Mouse (Mus musculus) layer of hippocampus, adult 18-20 months (tissue): Measurements from ENCODE around the gene Hhipl1. TPM values are rescaled to one million over a fixed set of nuclear protein-coding genes. Genes with fewer than 3 reads are reported as not detected.
A peak's percentile ranks its signal among the peaks of the same experiment; 100 is the strongest.

Experiments
- DNase-seq, 2 experiments: peaks; one replicate each; pipeline ENCODE4 v3.0.0; 2022; ENCODE audit warnings: low spot score in 2 of 2
- total RNA-seq, 2 experiments: library from RNA; stranded (reverse); gene quantifications; 2 replicates each; pipeline ENCODE4 v1.2.3; 2021

Hhipl1 gene
- total RNA-seq, 2 experiments from 2014 or later, result 6.1 to 6.4 TPM

DNA sequence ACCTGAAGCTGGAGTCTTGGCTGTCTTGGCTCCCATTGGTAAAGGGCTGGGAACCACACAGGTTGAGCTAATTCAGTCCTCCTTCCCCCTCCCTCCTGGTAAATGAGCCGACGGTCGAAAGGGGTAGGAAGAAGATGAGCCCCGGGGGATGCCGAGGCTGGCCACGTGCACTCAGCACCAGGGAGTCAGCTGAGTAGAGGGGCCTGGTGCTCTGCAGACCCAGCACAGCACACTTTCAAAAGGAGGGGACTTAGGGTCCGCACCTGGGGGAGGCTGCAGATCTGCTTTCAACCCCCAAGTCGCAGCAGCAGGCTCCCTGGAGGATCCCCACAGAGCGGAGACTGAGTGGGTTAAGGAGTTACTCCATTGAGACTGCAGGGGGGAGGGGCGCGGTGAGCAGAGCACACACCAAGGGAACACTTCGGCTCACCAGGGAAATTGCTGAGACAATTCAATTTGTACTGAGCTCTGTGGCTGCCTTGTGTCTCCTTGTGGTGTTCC, 28.7 kb upstream of the Hhipl1 start:
- no peak for DNase-seq

DNA sequence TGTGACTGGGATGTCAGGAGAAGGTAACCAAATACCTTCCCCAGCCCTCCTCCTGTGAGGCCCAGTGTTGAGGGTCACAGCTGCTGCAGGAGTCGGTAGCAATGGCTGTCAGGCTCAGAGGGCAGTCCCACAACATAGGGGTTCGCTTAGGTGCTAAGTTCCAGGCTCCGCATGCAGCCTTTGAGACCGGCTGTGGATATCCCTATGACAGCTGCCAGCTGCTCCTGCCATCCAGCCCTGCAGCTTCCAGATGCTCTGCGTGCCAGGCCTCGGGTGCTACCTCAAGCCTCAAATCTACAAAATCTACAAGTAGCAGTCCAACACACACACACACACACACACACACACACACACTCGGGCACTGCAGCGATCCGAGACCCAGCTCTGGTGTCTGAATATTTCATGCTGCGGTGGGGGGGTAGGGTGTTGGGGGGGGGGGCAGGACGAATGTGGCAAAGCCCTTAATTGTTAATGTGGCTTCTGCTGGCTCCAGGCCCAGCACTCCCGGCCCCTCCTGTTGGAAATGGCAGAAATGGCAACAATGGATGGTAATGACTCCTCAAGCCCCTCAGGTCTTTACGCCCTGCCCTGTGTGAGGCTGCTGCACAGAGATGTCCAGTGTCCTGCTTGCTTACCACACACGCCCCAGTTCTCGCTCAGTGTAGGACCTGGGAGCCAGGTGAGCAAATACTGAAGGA, 27.7 kb upstream of the Hhipl1 start:
- no peak for DNase-seq

DNA sequence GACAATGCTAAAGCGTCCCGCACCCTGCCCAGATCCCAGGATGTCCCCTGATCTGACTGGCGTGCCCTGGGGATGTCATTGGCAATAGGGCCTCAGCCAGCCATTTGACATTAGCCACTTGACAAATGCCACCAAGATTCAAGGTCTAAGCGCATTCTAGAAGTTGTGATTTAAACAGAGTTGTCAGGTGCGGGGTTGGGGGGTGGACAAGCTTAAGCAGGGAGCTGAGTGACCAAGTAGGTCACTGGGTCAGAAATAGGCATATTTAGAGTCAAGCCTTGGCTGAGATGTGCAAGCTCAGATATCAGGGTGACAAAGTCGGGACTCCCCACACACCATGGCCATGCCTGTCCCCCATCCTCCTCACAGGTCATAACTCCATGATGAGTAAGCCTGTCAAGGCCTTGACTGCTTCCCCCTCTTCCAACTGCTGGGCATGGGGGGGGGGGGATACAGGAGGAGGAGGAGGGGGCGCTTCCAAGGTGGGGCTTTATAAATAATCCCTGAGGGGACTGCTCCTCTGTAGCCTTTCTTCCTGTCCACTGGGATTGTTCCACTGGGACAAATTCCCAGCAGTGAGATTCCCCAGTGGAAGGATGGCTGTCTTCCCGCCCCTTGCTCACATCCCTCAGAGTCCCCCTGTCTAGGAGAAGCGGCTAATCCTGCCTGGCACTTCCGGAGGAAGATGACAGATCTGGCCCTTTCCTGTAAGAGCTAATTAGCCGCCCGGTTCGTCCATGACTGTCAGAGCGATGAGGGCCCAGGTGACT, 21.4 kb upstream of the Hhipl1 start:
- no peak for DNase-seq

DNA sequence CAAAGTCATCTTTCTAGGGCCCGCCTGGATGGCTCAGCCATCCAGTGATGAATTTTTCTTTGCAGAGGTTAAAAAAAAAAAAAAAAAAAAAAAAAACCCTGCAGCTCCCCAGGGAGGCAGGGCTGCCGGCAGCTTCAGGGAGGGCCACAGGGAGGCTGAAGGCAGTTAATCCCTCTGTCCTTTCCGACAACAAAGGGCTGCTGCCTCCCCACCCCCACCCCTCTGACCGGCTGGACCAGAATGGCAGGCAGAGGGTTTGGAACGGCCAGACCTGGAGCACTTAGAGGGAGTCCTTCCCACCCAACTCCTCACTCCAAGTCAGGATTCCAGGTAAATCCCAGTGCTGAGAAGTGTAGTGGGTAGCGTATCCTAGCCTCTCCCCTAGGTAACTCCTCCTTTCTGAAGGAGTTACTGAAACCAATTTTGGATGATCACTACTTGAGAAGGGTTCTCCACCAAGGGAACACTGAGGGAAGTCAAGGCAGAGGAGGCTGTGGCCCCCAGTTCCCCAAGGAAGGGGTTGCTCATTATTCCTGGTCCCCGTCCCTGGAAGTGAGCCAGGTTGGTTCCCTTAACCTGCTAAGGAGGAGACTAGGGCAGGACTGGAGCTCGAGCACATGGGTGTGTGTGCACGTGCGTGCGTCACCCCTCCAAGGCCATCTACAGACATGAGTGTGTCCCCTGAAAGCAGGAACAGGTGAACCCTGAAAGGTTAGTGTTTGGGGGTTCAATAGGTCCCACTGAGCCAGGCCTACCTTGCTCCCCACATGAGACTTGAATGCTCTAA, 20.7 kb upstream of the Hhipl1 start:
- no peak for DNase-seq

DNA sequence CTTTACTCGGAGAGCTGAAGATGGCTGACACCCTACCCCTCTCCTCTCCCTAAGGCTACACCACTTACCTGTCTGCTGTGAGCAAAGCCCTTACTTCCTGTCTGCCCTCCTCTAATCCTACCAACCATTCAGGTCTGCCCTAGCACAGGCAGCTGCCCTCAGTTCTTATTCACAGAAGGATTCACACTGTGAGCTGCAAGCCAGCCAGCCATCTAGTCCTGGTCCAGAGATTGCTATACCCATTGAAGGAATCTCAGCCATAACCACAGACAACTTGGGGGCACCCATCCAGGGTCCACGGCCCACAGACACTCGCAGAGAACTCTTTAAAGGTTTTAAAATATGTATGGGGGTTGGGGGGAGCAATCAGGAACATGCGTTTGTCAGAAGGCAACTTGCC, 19.7 kb upstream of the Hhipl1 start:
- DNase-seq, result no peak

DNA sequence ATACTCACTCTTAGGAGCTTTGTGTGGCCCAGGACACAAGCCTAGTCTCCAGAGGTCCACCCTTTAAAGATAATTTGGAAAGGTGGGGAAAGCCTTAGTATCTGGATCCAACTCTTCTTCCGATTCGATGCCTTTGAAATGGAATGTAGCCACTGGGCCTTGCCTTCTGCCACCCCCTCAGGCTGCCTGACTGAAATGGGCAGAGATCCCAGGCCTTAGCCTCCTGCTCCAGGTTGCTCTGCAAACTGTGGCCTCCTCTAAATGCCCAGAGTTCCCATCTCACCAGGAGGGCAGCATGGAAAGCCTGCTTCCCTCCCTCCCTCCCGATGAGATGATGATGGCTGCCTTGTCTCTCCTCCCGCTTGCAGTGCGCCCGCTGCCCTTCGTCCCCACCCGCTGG, 19.1 kb upstream of the Hhipl1 start:
- no peak for DNase-seq

DNA sequence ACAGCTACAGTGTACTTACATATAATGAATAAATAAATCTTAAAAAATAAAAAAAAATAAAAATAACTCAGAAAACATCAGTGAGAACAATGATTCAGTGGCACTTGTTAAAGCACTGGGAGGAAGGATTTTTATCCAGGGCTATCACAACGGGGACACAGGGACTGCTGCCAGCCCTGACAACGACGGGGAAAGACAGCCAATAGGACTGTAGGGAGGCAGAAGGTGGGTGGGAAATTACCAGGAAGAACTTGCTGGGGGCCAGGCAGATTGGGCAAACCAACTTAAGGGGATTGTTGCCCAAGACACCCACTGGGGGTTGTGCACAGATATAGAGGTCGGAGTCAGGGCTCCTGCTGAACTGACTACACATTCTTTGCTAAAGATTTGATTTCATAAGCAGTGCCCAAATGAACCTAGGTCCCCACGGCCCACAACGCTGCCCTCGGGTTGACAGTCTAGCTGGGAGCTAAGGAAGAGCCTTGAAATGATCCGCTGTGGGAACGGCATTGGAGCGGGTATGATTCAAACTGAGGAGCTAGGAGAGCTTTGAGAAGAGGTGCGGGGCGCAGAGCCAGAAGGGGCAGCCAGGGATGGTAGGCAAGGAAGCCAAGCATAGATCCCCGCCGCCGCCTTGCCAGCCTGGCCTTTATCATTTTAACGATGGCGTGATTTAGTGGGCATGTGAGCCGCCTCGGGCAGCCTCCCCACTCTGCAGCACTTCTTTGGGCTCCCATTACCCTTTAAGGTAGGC, 17.8 kb upstream of the Hhipl1 start:
- DNase-seq, result no peak

DNA sequence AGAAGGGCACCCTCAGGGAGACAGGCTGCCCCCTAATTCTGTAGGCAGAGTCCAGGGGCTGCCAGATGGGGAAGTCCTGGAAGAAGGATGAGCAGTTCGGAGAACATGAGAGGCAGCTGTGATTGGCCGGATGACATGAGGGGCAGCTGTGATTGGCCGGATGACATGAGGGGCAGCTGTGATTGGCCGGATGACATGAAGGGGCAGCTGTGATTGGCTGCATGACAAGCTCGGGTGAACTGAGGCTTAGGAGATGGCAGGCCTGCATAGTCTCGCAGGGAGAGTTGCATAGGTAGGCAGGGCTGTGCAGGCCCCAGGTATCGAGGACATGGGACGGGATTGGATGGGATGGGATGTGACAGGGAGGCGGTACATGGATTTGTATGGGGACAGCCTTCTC, 13.7 kb upstream of the Hhipl1 start:
- DNase-seq, result no peak

DNA sequence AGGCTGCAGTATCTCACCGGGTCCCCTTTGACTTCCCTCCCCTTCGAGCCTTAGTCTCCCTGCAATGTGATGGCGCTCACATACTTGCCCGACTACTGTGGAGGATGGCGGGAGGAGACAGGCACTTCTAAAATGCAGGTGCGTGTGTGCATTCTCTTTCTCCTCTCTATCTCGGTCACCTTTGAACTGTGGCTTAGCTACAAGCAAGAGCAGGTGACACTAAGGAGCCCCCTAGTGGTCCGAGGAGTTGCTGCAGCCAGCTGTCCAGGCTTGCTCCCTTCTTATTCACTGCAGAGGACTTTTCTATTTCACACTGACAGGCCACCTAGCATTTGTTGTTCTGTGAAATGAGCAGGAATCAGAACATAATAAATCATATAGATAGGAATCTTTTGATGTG, 13.1 kb upstream of the Hhipl1 start:
- DNase-seq, result peak; percentile 39 to 82

DNA sequence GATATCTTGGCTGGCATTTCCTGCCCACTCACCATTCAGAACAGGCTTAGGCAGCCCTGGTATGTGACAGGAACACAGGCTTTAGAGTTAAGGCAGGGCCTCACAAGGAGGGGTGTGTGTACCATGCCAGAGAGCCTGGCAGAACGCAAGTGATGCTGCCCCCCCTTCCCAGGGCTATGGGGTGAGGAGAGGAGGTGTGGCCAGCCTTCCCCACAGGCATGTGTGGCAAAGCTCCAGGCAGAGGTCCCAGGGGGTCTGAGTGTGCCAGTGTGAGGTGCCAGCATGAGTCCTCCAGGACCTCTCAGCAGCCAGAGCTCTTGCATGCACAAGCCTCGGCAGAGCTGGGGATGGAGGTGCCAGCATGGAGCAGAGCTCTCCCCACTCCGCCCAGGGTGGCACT, 11.4 kb upstream of the Hhipl1 start:
- no peak for DNase-seq

DNA sequence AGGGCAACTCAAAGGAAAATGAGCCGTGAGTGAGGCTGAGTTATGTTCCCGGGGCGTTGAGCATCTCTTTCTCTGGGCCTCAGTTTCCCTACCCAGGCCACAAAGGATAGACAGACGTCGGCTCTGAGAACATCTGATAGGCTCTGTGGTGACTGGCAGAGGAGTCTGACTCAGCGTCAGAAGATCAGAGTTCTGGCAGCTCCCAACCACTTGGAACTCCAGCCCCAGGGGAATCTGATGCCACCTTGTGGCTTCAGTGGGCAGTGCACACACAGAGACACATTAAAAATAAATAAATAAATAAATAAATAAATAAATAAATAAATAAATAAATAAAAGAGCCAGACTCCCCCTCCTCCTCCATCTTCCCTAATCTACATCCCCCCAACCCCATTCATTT, 9.0 kb upstream of the Hhipl1 start:
- DNase-seq, result no peak

DNA sequence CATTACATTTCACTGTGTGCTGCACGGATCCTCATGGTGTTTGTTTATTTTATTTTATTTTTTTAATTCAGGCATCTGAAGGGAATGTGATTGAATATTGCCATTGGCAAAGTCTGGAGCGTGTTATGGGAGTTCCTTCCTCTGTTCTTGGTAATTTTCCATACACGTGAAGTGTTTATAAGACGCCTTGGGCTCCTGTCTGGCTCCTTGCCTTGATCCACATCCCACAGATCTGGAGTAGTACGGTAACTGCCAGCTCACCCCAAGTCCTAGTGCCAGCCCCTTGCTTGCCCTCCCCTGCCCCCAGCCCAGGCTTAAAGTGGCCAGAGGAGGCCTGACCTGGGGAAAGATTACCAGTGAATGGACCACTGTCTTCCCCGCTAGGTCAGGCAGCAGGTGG, 5.1 kb upstream of the Hhipl1 start:
- no peak for DNase-seq

DNA sequence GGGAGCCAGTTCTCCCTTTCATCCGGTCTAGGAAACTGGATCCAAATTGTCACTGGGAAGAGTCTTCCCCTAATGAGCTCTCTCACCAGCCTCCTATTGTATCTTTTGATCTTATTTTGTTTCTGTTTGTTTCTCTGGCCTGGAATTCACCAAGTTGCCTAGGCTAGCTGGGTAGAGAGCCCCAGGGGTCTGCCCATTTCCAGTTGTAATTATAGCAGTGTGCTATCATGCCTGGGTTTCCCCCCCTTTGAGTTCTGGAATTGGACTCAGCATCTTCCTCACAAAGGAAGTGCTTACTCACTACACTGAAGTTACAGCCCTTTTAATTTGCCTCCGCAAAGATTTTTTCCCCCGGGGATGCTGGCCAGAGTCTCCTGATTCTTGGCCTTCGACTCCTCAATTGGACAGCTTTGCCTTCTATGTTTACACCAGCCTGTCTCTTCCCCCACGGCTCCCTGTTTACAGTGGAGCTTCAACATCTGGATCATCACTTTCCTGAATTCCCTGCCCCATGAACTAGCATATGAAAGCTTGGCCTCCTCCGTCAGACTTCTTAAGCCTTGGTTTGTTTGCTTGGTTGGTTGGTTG, 2.2 kb upstream of the Hhipl1 start:
- no peak for DNase-seq

DNA sequence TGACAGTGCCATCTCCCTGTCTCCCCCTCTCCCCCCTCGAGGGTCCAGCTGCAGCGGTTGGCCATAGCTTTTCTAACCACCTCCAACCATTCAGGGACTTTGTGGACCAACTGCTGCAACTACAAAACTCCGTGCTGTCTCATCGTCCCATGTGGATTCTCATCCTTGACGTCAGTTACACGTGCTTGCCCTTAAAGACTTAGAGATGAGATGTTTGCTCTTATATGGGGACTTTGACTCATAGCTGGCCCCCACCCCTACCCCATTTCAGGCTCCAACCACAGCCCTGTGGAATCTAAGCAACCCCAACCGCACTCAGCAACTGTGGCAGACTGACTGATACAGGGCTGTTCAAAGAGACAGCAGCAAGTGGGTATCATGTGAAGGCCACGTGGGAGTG, 898 bp upstream of the Hhipl1 start:
- no peak for DNase-seq

DNA sequence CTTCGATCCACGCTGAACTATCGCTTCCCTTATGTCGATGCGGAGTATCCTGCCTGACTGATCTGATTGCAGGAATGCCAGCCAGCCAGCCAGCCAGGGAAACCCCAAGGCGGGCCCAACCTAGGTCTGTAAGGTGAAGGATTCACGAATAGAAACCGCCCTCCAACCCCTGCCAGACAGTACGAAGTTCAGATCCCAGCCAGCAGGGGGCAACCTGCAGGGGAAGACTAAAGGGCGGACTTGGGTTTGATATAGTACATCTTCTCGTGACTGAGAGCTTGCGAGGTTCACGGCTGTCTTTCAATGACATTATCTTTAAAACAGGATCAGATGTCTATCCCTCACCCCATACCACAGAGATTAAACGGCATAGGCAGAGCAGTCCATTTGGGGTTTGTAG, 1.5 kb downstream of the Hhipl1 start:
- DNase-seq, result no peak

DNA sequence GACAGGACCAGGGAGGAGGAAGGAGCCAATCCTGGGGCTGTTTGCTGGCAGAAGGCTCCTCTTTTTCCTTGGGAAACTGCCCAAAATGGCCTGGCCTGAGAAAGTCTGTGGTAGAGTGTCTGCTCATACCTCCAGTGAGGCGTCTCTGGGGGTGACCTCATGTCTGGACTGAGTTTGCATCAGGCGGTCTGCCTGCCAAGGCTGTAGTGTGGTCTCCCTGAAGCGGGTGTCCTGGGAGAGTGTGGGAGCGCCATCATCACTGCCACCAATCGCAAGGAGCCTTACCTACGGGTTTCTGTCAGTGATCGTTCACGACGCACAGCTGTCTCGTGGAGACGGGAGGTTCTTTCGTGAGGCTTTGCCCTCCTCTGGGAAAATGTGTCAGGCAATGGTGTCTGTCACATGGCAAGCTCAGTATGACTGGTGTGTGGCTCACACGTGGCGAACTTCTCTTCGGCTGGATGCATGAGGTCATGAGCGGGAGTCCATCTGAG, 2.3 kb downstream of the Hhipl1 start:
- DNase-seq, result no peak

DNA sequence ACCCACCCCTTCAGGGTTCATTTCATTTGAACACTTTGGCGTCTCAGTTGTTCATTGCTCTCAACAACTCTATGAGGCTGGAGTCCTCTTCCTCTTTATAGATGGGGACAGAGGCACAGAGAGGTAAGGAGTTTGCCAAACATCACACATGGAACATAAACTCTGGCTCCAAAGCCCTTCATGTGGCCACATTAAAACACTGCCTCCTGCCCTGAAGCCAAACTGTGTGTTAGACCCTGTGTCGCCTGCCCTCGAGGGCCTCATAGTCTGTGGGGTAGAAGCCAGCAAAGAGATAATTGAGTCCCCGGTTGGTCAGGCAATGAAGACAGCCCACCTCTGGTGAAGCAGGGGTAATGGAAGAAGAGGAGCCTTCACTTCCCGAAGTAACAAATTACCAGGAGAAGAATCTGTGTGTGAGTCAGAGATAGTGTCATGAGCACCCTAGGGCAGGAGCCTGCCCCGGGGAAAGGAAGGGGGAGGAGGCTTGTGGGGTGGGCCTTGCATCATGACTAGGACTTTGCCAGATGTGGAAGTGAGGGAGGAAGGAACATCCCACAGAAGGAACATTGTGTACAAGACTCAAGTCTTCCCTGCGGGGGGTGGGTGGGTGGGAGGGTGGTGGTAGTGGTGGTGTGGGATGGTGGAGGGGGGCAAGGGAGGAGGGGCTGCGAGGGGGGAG, 3.2 kb downstream of the Hhipl1 start:
- no peak for DNase-seq

DNA sequence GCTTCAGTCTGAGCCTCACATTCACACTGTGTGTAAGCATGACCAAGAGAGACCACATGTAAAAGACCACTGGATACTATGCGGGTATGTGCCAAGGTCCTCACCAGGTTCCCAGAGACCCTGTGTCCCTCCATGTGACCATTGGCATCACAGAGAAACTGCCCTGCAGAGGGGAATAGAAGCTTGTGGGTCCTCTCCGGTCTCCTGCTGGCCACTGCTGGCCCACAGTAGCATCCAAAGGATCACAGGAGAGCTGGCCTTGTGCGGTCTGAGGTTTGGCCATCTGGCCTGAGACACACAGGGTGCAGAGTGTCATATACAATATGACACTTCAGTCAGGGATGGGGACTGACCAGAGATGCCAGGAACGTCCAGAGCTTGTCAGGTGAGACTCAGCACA, 4.0 kb downstream of the Hhipl1 start:
- DNase-seq, result no peak

DNA sequence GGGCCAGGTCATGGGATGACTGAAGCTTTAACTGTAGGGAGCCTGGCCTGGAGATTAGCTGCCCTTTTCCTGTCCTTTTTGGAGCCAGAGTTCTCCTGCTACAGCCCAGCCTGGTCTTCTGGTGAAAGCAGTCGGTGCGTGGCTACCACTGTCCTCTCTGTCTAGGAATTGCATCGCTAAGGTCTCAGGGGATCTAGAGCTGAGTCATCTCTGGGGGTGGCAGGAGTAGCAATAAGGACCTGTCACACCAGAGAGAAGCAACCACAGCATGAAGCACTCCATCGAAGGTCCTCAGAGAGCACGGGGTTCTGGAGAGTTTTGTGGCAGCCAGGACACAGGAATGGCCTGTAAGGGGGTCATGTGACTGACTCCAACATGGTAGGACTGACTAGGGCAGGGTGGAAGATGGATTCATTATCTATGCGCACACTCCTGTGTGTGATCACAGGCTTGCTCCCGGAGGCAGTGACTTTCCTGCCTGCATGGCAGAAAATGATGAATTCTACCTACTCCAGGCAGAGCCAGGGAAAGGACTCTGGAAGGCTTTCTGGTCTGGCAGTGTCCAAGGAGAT, 4.5 kb downstream of the Hhipl1 start:
- DNase-seq, result no peak
